Mouse (Mus musculus) megakaryocyte, adult 5-6 weeks (primary cell): Measurements from ENCODE around the gene Mnat1. TPM values are rescaled to one million over a fixed set of nuclear protein-coding genes. Genes with fewer than 3 reads are reported as not detected.
"Not testable (repeated sequence)": the region's sequence is repeated elsewhere in the genome, so short reads cannot be mapped to it uniquely, and the experiment has no call there.

Experiments
- ATAC-seq: 2 replicates; pipeline ENCODE4 v1.8.0; 2016; ENCODE audit warnings: mild to moderate bottlenecking, inconsistent platforms; ENCODE audit not compliant: poor library complexity, severe bottlenecking
- total RNA-seq, 2 experiments: library from RNA; stranded (forward) in 1 of 2; stranded (reverse) in 1 of 2; fragments of 153-499, 151-499 nt in 1 of 2; fragments of 221-1000, 200-1000 nt in 1 of 2; gene quantifications; 2 replicates each; pipeline versions ENCODE4 v1.2.3 to v1.2.4; 2015 to 2017

Mnat1 gene
- total RNA-seq, 2 experiments from 2014 or later: 17.1 to 20.5 TPM

- no peak for ATAC-seq
These were observed 17.2 kb downstream of the Mnat1 start for GRCm38 (mm10) chr12:73140732-73141131.

GRCm38 (mm10) chr12:73147236-73147635 lies 23.7 kb downstream of the Mnat1 start:
- no peak for ATAC-seq

- not testable (repeated sequence) for ATAC-seq
These were observed 27.5 kb downstream of the Mnat1 start for GRCm38 (mm10) chr12:73151038-73151437.

GRCm38 (mm10) chr12:73154150-73154549 lies 30.6 kb downstream of the Mnat1 start:
- ATAC-seq: no peak

- ATAC-seq: no peak
These were observed 36.8 kb downstream of the Mnat1 start for GRCm38 (mm10) chr12:73160341-73160740.

GRCm38 (mm10) chr12:73162408-73163181 lies 39.1 kb downstream of the Mnat1 start:
- no peak for ATAC-seq

- ATAC-seq: no peak
These were observed 47.3 kb downstream of the Mnat1 start for GRCm38 (mm10) chr12:73170794-73171193.

- no peak for ATAC-seq
These were observed 60.4 kb downstream of the Mnat1 start for GRCm38 (mm10) chr12:73183896-73184295.

GRCm38 (mm10) chr12:73197363-73197762 lies 73.8 kb downstream of the Mnat1 start:
- no peak for ATAC-seq

- ATAC-seq: no peak
These were observed 74.9 kb downstream of the Mnat1 start for GRCm38 (mm10) chr12:73198451-73198850.

- ATAC-seq: no peak
These were observed 75.9 kb downstream of the Mnat1 start for GRCm38 (mm10) chr12:73199375-73199774.

- ATAC-seq: peak; percentile 94
These were observed 78.1 kb downstream of the Mnat1 start for GRCm38 (mm10) chr12:73201587-73201986.

GRCm38 (mm10) chr12:73205710-73206649 lies 82.5 kb downstream of the Mnat1 start:
- ATAC-seq: no peak

- no peak for ATAC-seq
These were observed 83.5 kb downstream of the Mnat1 start for GRCm38 (mm10) chr12:73207008-73207407.

- no peak for ATAC-seq
These were observed 83.9 kb downstream of the Mnat1 start for GRCm38 (mm10) chr12:73207461-73207860.

- no peak for ATAC-seq
These were observed 85.0 kb downstream of the Mnat1 start for GRCm38 (mm10) chr12:73208518-73208917.

- ATAC-seq: no peak
These were observed 85.6 kb downstream of the Mnat1 start for GRCm38 (mm10) chr12:73209117-73209516.

GRCm38 (mm10) chr12:73210454-73210853 lies 86.9 kb downstream of the Mnat1 start:
- no peak for ATAC-seq

- no peak for ATAC-seq
These were observed 92.3 kb downstream of the Mnat1 start for GRCm38 (mm10) chr12:73215773-73216172.

GRCm38 (mm10) chr12:73218632-73219031 lies 95.1 kb downstream of the Mnat1 start:
- ATAC-seq: no peak

- no peak for ATAC-seq
These were observed 97.7 kb downstream of the Mnat1 start for GRCm38 (mm10) chr12:73221235-73221634.

GRCm38 (mm10) chr12:73223872-73224271 lies 100.4 kb downstream of the Mnat1 start:
- no peak for ATAC-seq
